Mouse (Mus musculus): ENCODE results near the gene Ngrn.

The Ngrn gene

GRCm38 (mm10) chr7:80260625-80261371, at the start of gene Ngrn:
Gene Ngrn (plus strand): TSS chr7:80261215.
- DNase-seq: peak; percentile 65 to 77

GRCm38 (mm10) chr7:80213604-80214003, 47.4 kb upstream of the Ngrn start:
- DNase-seq: no peak

DNA sequence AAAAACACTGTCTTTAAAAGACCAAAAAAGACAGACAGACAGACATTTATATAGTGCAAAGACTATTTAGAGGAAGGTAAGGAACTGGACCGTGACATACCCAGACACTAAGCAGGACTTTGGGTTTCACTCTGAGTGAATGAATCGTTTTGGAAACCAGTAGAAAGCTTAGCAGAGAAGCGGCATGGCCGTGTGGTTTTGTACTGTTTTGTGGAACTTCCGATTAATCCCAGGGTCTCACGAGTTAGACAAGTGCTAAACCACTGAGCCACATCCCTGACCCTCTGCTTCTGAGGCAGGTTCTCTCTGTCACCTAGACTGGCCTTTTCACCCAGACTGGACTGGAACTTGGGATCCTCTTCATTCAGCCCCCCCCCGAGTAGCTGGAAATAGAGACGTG, 46.6 kb upstream of the Ngrn start:
- DNase-seq: no peak

- peak; percentile 68 to 84 for DNase-seq
Measured at GRCm38 (mm10) chr7:80215398-80215797, 45.6 kb upstream of the Ngrn start.

- peak in 1 of 2 experiments; percentile 11 for DNase-seq
Measured at GRCm38 (mm10) chr7:80216566-80216965, 44.4 kb upstream of the Ngrn start.

GRCm38 (mm10) chr7:80218666-80219065, 42.3 kb upstream of the Ngrn start:
- DNase-seq: no peak

DNA sequence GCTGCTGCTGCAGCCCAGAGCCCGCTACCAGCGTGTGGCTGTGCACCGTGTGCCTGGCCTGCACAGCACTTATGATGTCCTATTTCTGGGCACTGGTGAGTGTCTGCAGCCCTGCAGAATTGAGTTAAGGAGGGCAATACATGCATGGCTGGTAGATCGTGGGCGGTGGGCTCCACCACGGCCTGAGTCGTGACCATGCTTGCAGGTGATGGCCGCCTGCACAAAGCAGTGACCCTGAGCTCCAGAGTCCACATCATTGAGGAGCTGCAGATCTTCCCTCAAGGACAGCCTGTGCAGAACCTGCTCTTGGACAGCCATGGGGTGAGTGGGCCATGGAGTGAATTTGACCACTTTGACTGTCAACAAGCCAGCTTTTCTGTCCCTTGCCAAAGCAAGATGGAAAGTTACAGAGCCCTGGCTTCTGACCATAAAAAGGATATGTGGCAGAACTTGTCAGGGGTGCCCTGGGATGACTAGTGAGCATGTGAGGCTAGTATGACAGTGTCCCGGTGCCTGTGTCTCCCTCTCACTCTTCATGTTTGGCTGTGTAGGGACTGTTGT, 40.7 kb upstream of the Ngrn start:
- no peak for DNase-seq

DNA sequence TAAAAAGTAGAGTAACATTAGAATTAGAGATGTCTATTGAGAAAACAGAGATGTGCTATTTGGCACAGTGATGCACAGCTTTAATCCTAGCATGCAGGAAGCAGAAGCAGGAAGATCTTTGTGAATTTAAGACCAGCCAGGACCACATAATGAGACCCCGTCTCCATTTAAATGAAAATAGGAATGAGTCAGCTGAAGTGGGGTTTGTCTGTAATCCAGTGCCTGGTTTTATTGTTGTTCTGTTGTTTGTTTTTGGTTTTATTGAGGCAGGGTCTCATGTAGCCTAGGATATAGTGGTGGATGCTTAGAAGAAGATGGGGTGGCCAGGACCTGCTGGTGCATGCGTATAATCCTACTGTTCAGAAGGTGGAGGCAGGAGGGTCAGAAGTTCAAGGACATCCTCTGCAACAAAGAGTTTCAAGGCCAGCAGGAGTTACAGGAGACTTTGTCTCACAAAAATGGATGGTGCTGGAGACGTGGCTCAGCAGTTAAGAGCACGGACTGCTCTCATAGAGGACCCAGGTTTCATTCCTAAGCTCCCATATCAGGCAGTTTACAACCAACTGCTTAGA, 39.8 kb upstream of the Ngrn start:
- DNase-seq: no peak

- no peak for DNase-seq
Measured at GRCm38 (mm10) chr7:80227065-80227464, 34.0 kb upstream of the Ngrn start.

GRCm38 (mm10) chr7:80230196-80230595, 30.8 kb upstream of the Ngrn start:
- DNase-seq: no peak

GRCm38 (mm10) chr7:80231971-80232488, 29.0 kb upstream of the Ngrn start:
- DNase-seq: no peak

GRCm38 (mm10) chr7:80232489-80233029, 28.5 kb upstream of the Ngrn start, which contains the start of the genes Cib1 and Gdpgp1:
Gene Cib1 (minus strand): TSS chr7:80232813.
Gene Gdpgp1 (plus strand): TSS chr7:80232865.
- DNase-seq: peak; percentile 99

- DNase-seq: no peak
Measured at GRCm38 (mm10) chr7:80233799-80234198, 27.2 kb upstream of the Ngrn start.

DNA sequence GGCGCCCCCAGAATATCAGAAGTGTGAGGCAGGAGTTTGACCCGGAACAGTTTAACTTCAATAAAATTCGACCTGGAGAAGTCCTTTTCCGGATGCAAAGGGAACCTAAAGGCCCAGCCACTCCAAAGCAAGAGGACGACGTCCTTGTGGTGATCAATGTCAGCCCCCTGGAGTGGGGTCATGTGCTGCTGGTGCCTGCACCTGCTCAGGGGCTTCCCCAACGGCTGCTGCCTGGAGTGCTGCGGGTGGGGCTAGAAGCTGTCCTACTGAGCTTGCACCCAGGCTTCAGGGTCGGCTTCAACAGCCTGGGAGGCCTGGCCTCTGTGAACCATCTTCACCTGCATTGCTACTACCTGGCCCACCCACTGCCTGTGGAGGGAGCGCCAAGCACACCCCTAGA, 22.5 kb upstream of the Ngrn start:
- no peak for DNase-seq

GRCm38 (mm10) chr7:80241661-80242060, 19.4 kb upstream of the Ngrn start:
- no peak for DNase-seq

DNA sequence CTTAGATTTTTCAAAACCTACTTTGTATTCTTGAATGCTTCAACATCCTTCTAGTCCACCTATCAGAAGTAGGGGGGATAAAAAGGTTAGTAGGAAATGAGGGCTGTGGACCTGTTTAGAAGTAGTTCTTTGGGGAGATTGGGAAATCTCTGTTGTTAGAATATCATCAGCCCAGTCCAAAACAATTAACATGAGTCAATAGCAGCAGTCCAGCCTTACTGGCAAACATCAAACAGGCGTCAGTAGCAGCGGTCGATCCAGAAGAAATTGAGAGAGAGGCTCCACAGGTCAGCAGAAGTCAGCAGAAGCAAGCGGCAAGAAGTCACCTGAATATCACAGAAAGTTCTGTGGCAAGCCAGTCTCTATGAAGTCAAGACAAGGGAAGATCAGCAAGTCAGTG, 16.2 kb upstream of the Ngrn start:
- DNase-seq: no peak

DNA sequence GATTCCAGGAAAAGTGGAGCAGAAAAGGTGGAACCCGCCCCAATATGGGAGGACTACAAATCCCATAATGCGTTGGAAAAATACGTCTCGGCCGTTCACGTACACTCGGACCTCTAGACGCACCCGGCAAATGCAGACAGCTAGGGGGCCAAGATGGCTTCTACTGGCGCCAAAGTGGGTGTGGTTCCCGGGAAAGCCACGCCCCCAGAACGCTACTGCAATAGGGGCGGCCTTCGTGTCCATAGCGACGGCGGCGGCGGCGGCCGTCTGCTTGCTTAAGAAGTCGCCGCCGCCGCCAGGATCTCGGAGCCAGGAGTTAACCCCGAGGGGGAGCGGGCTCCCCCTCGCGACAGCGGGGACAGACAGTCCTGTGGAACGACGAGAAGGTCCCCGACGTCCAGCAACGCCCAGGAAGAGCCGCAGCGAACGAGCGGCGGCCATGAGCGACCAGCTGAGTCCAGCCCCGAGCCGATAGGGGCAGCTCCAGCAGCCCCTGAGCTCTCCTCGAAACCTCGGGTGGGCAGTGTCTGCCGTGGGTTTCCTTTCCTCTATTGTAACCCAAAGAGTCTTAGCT, 14.8 kb upstream of the Ngrn start, which contains the start of gene Ttll13:
Ttll13 (plus strand) TSS at position 229 of the 574 bp plus-strand sequence.
- peak; percentile 94 to 96 for DNase-seq

DNA sequence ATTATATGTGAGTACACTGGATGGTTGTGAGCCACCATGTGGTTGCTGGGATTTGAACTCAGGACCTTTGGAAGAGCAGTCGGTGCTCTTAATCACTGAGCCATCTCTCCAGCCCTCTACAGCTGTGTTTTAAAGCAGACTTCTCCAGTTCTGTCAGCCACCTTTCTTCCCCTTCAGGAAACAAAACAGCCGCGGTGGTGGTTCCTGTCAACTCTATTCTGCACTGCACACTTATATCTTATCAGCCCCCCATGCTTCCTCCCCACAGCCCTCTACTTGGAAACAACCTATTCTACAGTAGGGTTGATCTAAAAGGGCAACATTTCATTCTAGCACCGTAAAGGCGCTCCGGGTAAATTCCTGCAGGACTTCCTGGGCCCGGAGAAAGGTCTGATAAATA, 14.2 kb upstream of the Ngrn start:
- no peak for DNase-seq

- DNase-seq: no peak
Measured at GRCm38 (mm10) chr7:80252437-80252836, 8.6 kb upstream of the Ngrn start.

GRCm38 (mm10) chr7:80252886-80253285, 8.1 kb upstream of the Ngrn start:
- no peak for DNase-seq

DNA sequence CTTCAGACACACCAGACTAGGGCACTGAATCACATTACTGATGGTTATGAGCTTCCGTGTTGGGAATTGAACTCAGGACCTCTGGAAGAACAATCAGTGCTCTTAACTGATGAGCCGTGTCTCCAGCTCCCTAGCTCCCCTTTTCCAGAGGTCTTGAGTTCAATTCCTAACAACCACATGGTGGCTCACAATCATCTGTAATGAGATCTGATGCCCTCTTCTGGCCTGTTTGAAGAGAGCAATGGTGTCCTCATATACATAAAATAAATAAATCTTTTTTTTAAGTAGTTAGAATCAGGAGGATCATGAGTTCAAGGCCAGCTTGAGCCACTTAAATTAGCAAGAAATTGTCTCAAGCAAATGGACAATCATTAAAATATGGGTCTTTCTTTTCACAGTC, 5.0 kb upstream of the Ngrn start:
- DNase-seq: no peak

GRCm38 (mm10) chr7:80257706-80258105, 3.3 kb upstream of the Ngrn start:
- DNase-seq: no peak

- DNase-seq: no peak
Measured at GRCm38 (mm10) chr7:80261372-80261990, 466 bp downstream of the Ngrn start.
